Mouse (Mus musculus): Measurements from ENCODE around the gene Dll4.

Gene Dll4

DNA sequence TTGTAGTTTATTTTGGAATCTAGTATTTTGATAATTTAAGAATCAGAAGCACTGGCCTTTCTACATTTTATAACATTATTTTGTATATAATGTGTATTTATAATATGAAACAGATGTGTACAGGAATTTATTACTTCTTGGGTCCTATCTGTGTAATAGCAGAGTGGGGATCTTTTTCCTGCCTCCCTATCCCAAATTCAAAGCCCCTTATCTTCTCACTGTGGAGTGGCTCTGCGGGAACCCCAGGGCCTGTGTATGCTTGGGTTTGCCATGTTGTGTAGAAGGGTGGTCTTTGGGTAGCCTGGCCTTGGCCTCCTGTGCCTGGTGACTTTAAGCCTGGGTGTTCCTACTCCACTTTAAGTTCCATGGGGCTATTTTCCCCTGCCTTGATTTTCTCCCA is 10.0 kb downstream of the Dll4 start:
- DNase-seq: no peak

GRCm38 (mm10) chr2:119336002-119336401 is 10.4 kb downstream of the Dll4 start:
- no peak for DNase-seq

DNA sequence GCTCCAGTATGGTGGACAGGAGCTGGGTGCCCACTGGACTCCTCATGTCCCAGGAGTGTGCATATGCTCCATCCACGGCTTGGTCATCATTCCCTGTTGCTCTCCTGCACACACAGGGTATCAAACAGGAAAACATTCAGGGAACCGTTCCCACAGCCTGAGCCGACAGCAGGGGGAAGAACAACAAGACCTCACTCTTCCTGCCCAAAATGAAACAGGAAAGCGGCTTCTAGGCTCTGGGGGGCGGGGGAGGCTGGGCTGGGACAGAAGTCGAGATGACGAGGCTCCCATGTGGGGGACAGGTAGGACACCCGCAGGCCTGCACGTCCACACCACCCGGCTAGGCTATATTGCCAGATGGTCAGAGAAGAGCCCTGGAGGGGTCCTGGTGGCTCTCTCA is 10.9 kb downstream of the Dll4 start:
- no peak for DNase-seq

GRCm38 (mm10) chr2:119337425-119338265 is 12.1 kb downstream of the Dll4 start:
- peak; percentile 78 to 82 for DNase-seq

- no peak for DNase-seq
Measured at GRCm38 (mm10) chr2:119344537-119345138, 19.1 kb downstream of the Dll4 start.

GRCm38 (mm10) chr2:119350555-119351486 is 25.2 kb downstream of the Dll4 start, which contains the start of gene Chac1:
Gene Chac1, plus strand, starts transcription at chr2:119351229.
- DNase-seq: peak; percentile 41 to 46

GRCm38 (mm10) chr2:119353707-119354106 is 28.1 kb downstream of the Dll4 start:
- DNase-seq: no peak

- DNase-seq: no peak
Measured at GRCm38 (mm10) chr2:119355089-119355488, 29.5 kb downstream of the Dll4 start.

DNA sequence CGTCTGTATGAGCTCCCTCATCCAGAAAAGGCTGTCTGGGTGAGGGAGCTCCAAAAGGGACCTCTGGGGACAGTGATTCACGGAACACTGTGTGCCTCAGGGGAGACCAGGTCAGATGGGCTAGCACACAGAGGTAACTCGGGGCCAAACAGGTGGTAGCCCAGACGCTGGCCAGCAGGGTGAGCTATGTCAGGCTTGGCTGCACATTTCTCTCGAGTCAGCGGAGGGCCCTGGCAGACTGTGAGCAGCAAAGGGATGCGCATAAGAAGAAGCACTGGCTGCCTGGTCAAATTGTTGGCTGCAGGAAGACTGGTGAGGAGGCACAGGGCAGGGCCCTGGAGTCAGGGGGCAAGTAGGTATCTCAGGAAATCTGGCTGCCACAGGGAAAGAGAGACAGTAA is 30.1 kb downstream of the Dll4 start:
- no peak for DNase-seq

GRCm38 (mm10) chr2:119356310-119356709 is 30.7 kb downstream of the Dll4 start:
- DNase-seq: no peak

DNA sequence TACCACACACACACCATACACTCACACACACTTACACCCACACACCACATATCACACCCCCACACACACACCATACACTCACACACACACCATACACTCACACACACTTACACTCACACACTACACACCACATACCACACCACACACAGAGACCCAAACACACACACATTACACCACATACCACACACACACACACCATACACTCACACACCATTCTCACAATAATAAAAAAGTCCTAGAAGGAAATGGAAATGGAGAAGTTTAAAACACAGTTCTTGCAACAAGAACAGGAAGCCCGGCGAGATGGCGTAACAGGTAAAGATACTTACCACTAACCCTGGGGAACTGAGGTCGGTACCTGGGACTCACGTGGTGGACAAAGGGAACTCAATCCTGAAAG is 31.2 kb downstream of the Dll4 start:
- no peak for DNase-seq

DNA sequence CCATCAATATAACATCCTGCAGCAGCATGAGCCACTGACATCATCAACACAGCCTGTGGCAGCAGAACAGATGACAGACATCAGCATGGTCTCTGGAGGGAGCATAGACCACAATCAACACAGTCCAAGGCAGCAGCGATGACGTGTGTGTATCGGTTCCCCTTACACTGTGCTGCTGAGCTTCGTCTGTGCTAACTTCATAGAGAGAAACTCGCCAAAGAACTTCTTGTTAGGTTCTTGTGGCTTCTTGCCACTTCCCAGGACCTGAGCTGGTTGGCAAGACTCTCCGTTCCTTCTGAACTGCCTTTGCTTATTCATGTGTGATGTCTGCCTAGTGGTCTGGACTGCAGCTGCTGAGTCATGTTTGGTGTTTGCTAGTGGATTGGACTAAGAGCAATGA is 32.7 kb downstream of the Dll4 start:
- DNase-seq: no peak

GRCm38 (mm10) chr2:119359721-119360291 is 34.2 kb downstream of the Dll4 start:
- no peak for DNase-seq

GRCm38 (mm10) chr2:119364969-119365368 is 39.4 kb downstream of the Dll4 start:
- DNase-seq: no peak

DNA sequence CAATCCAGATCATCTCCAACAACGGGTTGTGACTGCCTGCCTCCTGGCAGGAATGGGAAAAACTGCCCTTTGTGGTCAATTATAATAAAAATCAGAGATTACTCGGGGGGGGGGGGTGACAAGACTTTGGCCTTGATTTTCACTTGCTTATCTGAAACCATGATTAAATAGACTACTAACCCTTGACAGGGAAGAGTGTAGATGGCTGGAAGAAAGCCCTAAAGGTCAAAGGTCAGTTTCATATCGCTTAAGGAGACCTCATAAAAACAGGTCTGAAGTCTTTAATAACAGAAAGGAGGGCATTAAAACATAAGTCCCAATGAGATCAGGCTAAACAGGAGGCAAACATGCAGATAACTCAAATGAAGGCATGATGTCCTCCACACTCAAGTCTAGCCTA is 41.8 kb downstream of the Dll4 start:
- DNase-seq: no peak

- DNase-seq: no peak
Measured at GRCm38 (mm10) chr2:119370116-119370515, 44.5 kb downstream of the Dll4 start.

GRCm38 (mm10) chr2:119377286-119377685 is 51.7 kb downstream of the Dll4 start:
- no peak for DNase-seq

- no peak for DNase-seq
Measured at GRCm38 (mm10) chr2:119377826-119378225, 52.2 kb downstream of the Dll4 start.

DNA sequence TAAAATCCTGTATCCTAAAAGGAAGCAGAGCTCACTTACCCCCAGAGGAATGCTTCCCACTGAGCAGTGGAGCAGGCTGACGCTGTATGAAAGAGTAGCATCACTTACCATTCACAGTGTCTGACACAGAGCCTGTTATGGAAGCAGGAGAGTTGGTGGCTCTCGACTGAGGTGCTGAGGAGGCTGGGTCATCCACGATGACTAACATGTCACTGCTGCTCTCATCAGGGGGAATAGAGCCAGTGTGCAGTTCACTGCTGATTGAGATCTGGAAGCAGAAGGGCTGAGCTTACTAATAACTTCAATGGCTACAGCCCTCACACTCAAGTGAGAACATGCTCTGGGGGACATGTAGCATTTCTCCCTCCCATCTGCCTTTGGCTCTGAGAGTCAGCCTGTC is 53.9 kb downstream of the Dll4 start:
- no peak for DNase-seq

Measured in thymus, adult 18-20 months (tissue).